Mouse (Mus musculus): ENCODE measurements around the gene Chrng. TPM values are rescaled to one million over a fixed set of nuclear protein-coding genes. Genes with fewer than 3 reads are reported as not detected.

Gene Chrng
- not detected in 2 replicates for polyA plus RNA-seq (2015; fragmentation: Nextera tagmentation; extraction: Ambion mirVana)

GRCm38 (mm10) chr1:87204465-87204864 is at the start of gene Chrng:
Gene Chrng, plus strand, starts transcription at chr1:87204657.
- Histone ChIP-seq H3K9ac (replicated peaks) (no peak within 1 kb of the TSS), H3K27me3 (peaks cover 29% of the 10 kb centered on the region), H3K4me2 (replicated peaks) (no peak within 1 kb of the TSS), H3K36me3 (no peaks in the 10 kb centered on the region), H3K4me1 (replicated peaks) (0 out of 2 replicates have a peak, but pooled peaks cover 5% of the 10 kb centered on the region), H3K4me3 (replicated peaks) (no peak within 1 kb of the TSS), H3K27ac (no peak within 1 kb of the TSS), H3K9me3 (no peaks in the 10 kb centered on the region)
- no peak for ATAC-seq
- WGBS, result 83% methylated on average over 7 of the region's 7 CpGs

GRCm38 (mm10) chr1:87155531-87156198 is 48.8 kb upstream of the Chrng start:
- H3K27ac ChIP-seq, result no peak overlapping the region
- H3K9me3 ChIP-seq, result no peaks in the 10 kb centered on the region
- H3K4me3 ChIP-seq (replicated peaks), result peak overlapping the region; percentile 45
- peaks cover 88% of the 10 kb centered on the region for H3K27me3 ChIP-seq
- no peaks in the 10 kb centered on the region for H3K36me3 ChIP-seq
- H3K4me2 ChIP-seq (replicated peaks), result peak overlapping the region; percentile 66
- ATAC-seq, result peak; percentile 53
- under 1% methylated on average over 56 of the region's 56 CpGs for WGBS
- peaks cover 28% of the 10 kb centered on the region for H3K4me1 ChIP-seq (replicated peaks)
- H3K9ac ChIP-seq (replicated peaks), result peak overlapping the region; percentile 66

- Histone ChIP-seq H3K4me3 (replicated peaks) (peak within 1 kb of the TSS; percentile 45), H3K4me1 (replicated peaks) (peaks cover 28% of the 10 kb centered on the region), H3K36me3 (no peaks in the 10 kb centered on the region), H3K4me2 (replicated peaks) (peak within 1 kb of the TSS; percentile 66), H3K9ac (replicated peaks) (peak within 1 kb of the TSS; percentile 66), H3K9me3 (no peaks in the 10 kb centered on the region), H3K27ac (no peak within 1 kb of the TSS), H3K27me3 (peaks cover 83% of the 10 kb centered on the region)
- peak; percentile 10; the same call in 1 of the 2 replicates for ATAC-seq
- 4% methylated on average over 12 of the region's 12 CpGs for WGBS
Measured at GRCm38 (mm10) chr1:87156199-87156587, 48.3 kb upstream of the Chrng start, which contains the start of gene Ecel1. Gene Ecel1, minus strand, starts transcription at chr1:87156521.

- ATAC-seq, result no peak
- peaks cover 51% of the 10 kb centered on the region for H3K27me3 ChIP-seq
- no peaks in the 10 kb centered on the region for H3K9me3 ChIP-seq
- H3K36me3 ChIP-seq, result no peaks in the 10 kb centered on the region
- H3K4me1 ChIP-seq (replicated peaks), result peaks cover 22% of the 10 kb centered on the region
- no peak overlapping the region for H3K9ac ChIP-seq (replicated peaks)
- H3K4me3 ChIP-seq (replicated peaks), result no peak overlapping the region
- no peak overlapping the region for H3K4me2 ChIP-seq (replicated peaks)
- H3K27ac ChIP-seq, result no peak overlapping the region
- 84% methylated on average over 3 of the region's 3 CpGs for WGBS
Measured at GRCm38 (mm10) chr1:87159396-87159795, 45.1 kb upstream of the Chrng start.

- Histone ChIP-seq H3K4me1 (replicated peaks) (peaks cover 21% of the 10 kb centered on the region), H3K4me2 (replicated peaks) (no peak overlapping the region), H3K9ac (replicated peaks) (no peak overlapping the region), H3K27ac (peak overlapping the region; percentile 60), H3K9me3 (no peaks in the 10 kb centered on the region), H3K36me3 (no peaks in the 10 kb centered on the region), H3K27me3 (peaks cover 7% of the 10 kb centered on the region), H3K4me3 (replicated peaks) (no peak overlapping the region)
- 40% methylated on average over 11 of the region's 11 CpGs for WGBS
- peak; percentile 45 for ATAC-seq
Measured at GRCm38 (mm10) chr1:87164164-87164795, 40.2 kb upstream of the Chrng start.

GRCm38 (mm10) chr1:87164796-87165184 is 39.7 kb upstream of the Chrng start:
- H3K4me2 ChIP-seq (replicated peaks), result no peak overlapping the region
- peak; percentile 29 for ATAC-seq
- no peaks in the 10 kb centered on the region for H3K9me3 ChIP-seq
- H3K4me1 ChIP-seq (replicated peaks), result peaks cover 26% of the 10 kb centered on the region
- no peaks in the 10 kb centered on the region for H3K36me3 ChIP-seq
- peaks cover 7% of the 10 kb centered on the region for H3K27me3 ChIP-seq
- H3K9ac ChIP-seq (replicated peaks), result no peak overlapping the region
- peak overlapping the region; percentile 60; the same call in 1 of the 2 replicates for H3K27ac ChIP-seq
- 44% methylated on average over 9 of the region's 9 CpGs for WGBS
- no peak overlapping the region for H3K4me3 ChIP-seq (replicated peaks)

- Histone ChIP-seq H3K9me3 (no peaks in the 10 kb centered on the region), H3K4me3 (replicated peaks) (no peak overlapping the region), H3K9ac (replicated peaks) (no peak overlapping the region), H3K27ac (no peak overlapping the region), H3K4me2 (replicated peaks) (peak overlapping the region; percentile 19), H3K36me3 (no peaks in the 10 kb centered on the region), H3K27me3 (peaks cover 14% of the 10 kb centered on the region; the same call in 1 of the 2 replicates), H3K4me1 (replicated peaks) (peaks cover 46% of the 10 kb centered on the region)
- 8% methylated on average over 19 of the region's 19 CpGs for WGBS
- peak; percentile 49; the same call in 1 of the 2 replicates for ATAC-seq
Measured at GRCm38 (mm10) chr1:87170458-87170857, 34.0 kb upstream of the Chrng start.

GRCm38 (mm10) chr1:87171312-87171711 is 33.1 kb upstream of the Chrng start:
- Histone ChIP-seq H3K4me3 (replicated peaks) (no peak overlapping the region), H3K9me3 (no peaks in the 10 kb centered on the region), H3K4me1 (replicated peaks) (peaks cover 54% of the 10 kb centered on the region), H3K9ac (replicated peaks) (no peak overlapping the region), H3K36me3 (no peaks in the 10 kb centered on the region), H3K4me2 (replicated peaks) (no peak overlapping the region), H3K27ac (no peak overlapping the region), H3K27me3 (peaks cover 15% of the 10 kb centered on the region; the same call in 1 of the 2 replicates)
- ATAC-seq, result no peak
- 86% methylated on average over 1 of the region's 1 CpGs for WGBS

GRCm38 (mm10) chr1:87172316-87172715 is 32.1 kb upstream of the Chrng start:
- 29% methylated on average over 9 of the region's 9 CpGs for WGBS
- H3K27ac ChIP-seq, result 0 out of 2 replicates have a peak overlapping the region, but pooled peaks have one; percentile 2
- H3K4me1 ChIP-seq (replicated peaks), result peaks cover 54% of the 10 kb centered on the region

GRCm38 (mm10) chr1:87174006-87174955 is 30.2 kb upstream of the Chrng start:
- Histone ChIP-seq H3K4me1 (replicated peaks) (peaks cover 48% of the 10 kb centered on the region), H3K36me3 (no peaks in the 10 kb centered on the region), H3K27ac (no peak overlapping the region), H3K9me3 (no peaks in the 10 kb centered on the region), H3K27me3 (0 out of 2 replicates have a peak, but pooled peaks cover 18% of the 10 kb centered on the region), H3K9ac (replicated peaks) (no peak overlapping the region), H3K4me2 (replicated peaks) (no peak overlapping the region), H3K4me3 (replicated peaks) (no peak overlapping the region)
- WGBS, result 24% methylated on average over 28 of the region's 28 CpGs
- ATAC-seq, result no peak; the same call in 1 of the 2 replicates

More at GRCm38 (mm10) chr1:87172316-87172715, 32.1 kb upstream of the Chrng start:
- H3K4me3 ChIP-seq (replicated peaks), result no peak overlapping the region
- no peak for ATAC-seq
- no peak overlapping the region for H3K4me2 ChIP-seq (replicated peaks)
- no peaks in the 10 kb centered on the region for H3K9me3 ChIP-seq
- H3K27me3 ChIP-seq, result 0 out of 2 replicates have a peak, but pooled peaks cover 18% of the 10 kb centered on the region
- H3K9ac ChIP-seq (replicated peaks), result no peak overlapping the region
- no peaks in the 10 kb centered on the region for H3K36me3 ChIP-seq

GRCm38 (mm10) chr1:87175852-87176292 is 28.6 kb upstream of the Chrng start:
- 3% methylated on average over 11 of the region's 11 CpGs for WGBS
- peak; percentile 87 for ATAC-seq
- Histone ChIP-seq H3K4me3 (replicated peaks) (no peak overlapping the region), H3K4me1 (replicated peaks) (peaks cover 32% of the 10 kb centered on the region), H3K9ac (replicated peaks) (no peak overlapping the region), H3K36me3 (no peaks in the 10 kb centered on the region), H3K9me3 (no peaks in the 10 kb centered on the region), H3K27ac (peak overlapping the region; percentile 36; the same call in 1 of the 2 replicates), H3K4me2 (replicated peaks) (peak overlapping the region; percentile 14; the same call in 1 of the 2 replicates), H3K27me3 (0 out of 2 replicates have a peak, but pooled peaks cover 21% of the 10 kb centered on the region)

Data from midbrain, embryonic 13.5 days (tissue).